Mouse (Mus musculus): ENCODE results near the gene Pnck. TPM values are rescaled to one million over a fixed set of nuclear protein-coding genes. Genes with fewer than 3 reads are reported as not detected.

The Pnck gene
- not detected in 2 replicates for polyA plus RNA-seq (2012)

- no peak for TF ChIP-seq GATA1 (IDR thresholded peaks at IDR 0.05; ENCODE audit: low read length)
These were observed at the start of gene Pnck for GRCm38 (mm10) chrX:73659575-73660283. TSS of gene Pnck (minus strand) at chrX:73660117.

GRCm38 (mm10) chrX:73700472-73700871 lies 40.6 kb upstream of the Pnck start:
- TF ChIP-seq GATA1 (IDR thresholded peaks at IDR 0.05; ENCODE audit: low read length): no peak

GRCm38 (mm10) chrX:73690917-73691629 lies 31.2 kb upstream of the Pnck start:
- TF ChIP-seq GATA1 (IDR thresholded peaks at IDR 0.05; ENCODE audit: low read length): no peak

GRCm38 (mm10) chrX:73685629-73686028 lies 25.7 kb upstream of the Pnck start:
- TF ChIP-seq GATA1 (IDR thresholded peaks at IDR 0.05; ENCODE audit: low read length): no peak

GRCm38 (mm10) chrX:73684978-73685377 lies 25.1 kb upstream of the Pnck start:
- TF ChIP-seq GATA1 (IDR thresholded peaks at IDR 0.05; ENCODE audit: low read length): no peak

- no peak for TF ChIP-seq GATA1 (IDR thresholded peaks at IDR 0.05; ENCODE audit: low read length)
These were observed 24.2 kb upstream of the Pnck start for GRCm38 (mm10) chrX:73684156-73684555.

GRCm38 (mm10) chrX:73676668-73677067 lies 16.8 kb upstream of the Pnck start:
- no peak for TF ChIP-seq GATA1 (IDR thresholded peaks at IDR 0.05; ENCODE audit: low read length)

- no peak for TF ChIP-seq GATA1 (IDR thresholded peaks at IDR 0.05; ENCODE audit: low read length)
These were observed 15.3 kb upstream of the Pnck start for GRCm38 (mm10) chrX:73675231-73675630.

GRCm38 (mm10) chrX:73673968-73674661 lies 14.2 kb upstream of the Pnck start:
- TF ChIP-seq GATA1 (IDR thresholded peaks at IDR 0.05; ENCODE audit: low read length): no peak

- TF ChIP-seq GATA1 (IDR thresholded peaks at IDR 0.05; ENCODE audit: low read length): no peak
These were observed 13.7 kb upstream of the Pnck start for GRCm38 (mm10) chrX:73673619-73673967.

GRCm38 (mm10) chrX:73672879-73673618 lies 13.1 kb upstream of the Pnck start, which contains the start of gene Slc6a8:
TSS of gene Slc6a8 (plus strand) at chrX:73673150.
- TF ChIP-seq GATA1 (IDR thresholded peaks at IDR 0.05; ENCODE audit: low read length): no peak

GRCm38 (mm10) chrX:73672031-73672431 lies 12.1 kb upstream of the Pnck start:
- TF ChIP-seq GATA1 (IDR thresholded peaks at IDR 0.05; ENCODE audit: low read length): no peak

- TF ChIP-seq GATA1 (IDR thresholded peaks at IDR 0.05; ENCODE audit: low read length): no peak
These were observed 3.2 kb upstream of the Pnck start for GRCm38 (mm10) chrX:73663143-73663542.

- no peak for TF ChIP-seq GATA1 (IDR thresholded peaks at IDR 0.05; ENCODE audit: low read length)
These were observed 358 bp upstream of the Pnck start for GRCm38 (mm10) chrX:73660284-73660665.

GRCm38 (mm10) chrX:73658936-73659574 lies 862 bp downstream of the Pnck start:
- no peak for TF ChIP-seq GATA1 (IDR thresholded peaks at IDR 0.05; ENCODE audit: low read length)
